Mouse (Mus musculus) lung, adult 2 months (tissue): Measurements from ENCODE around the gene Tada1.

Experiments used
- CTCF ChIP-seq: fragments of 200-500 bp; IDR thresholded peaks from 2 replicates; pipeline ENCODE4 v1.5.1; 2011; ENCODE audit warnings: mild to moderate bottlenecking, low read length, control low read depth; ENCODE audit not compliant: insufficient read depth
- POLR2A ChIP-seq: fragments of 200-500 bp; IDR thresholded peaks from 2 replicates; pipeline ENCODE4 v1.6.1; 2011; ENCODE audit warnings: low read depth, mild to moderate bottlenecking, control low read depth, low read length, borderline replicate concordance; ENCODE audit errors: extremely low read depth

DNA sequence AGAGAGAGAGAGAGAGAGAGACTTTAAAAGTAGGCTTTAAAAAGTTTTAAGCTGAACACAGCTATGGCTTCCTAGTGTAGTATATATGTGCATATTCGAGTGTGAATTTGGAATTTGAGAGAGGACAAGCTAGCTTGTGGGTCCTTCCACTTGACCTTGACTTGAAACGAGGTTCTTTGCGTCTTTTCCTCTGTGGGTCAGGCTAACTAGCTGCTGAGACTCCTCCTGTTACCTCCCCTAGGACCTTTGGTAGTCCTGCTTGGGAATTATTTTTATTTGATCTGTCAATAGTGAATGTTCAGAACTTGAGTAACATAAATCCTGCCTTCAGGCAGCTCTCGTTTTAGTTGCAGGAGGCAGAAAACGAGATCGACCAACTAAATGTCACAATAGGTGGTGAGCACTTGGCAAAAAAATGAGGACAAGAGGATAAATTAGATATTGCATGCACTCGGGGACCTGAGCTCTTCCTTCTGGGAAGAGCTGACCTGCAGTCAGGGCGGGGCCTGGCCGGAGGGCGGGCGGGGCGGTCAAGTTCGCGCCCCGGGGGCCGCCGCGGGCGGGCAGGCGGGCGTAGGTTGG, 375 bp upstream of the Tada1 start:
- no peak for TF ChIP-seq CTCF
- no peak for TF ChIP-seq POLR2A
